Mouse (Mus musculus) liver, adult 2 months (tissue): ENCODE measurements around the gene Noxo1.
"Not testable (repeated sequence)": the region's sequence is repeated elsewhere in the genome, so short reads cannot be mapped to it uniquely, and the experiment has no call there.

Experiments used
- CTCF ChIP-seq: fragments of 200-500 bp; IDR thresholded peaks from 2 replicates; pipeline ENCODE4 v1.5.1; 2011; ENCODE audit warnings: low read depth, low read length, control low read depth
- POLR2A ChIP-seq: fragments of 200-500 bp; IDR thresholded peaks from 2 replicates; pipeline ENCODE4 v1.6.1; 2011; ENCODE audit warnings: low read length, control low read depth; ENCODE audit not compliant: insufficient read depth; ENCODE audit errors: extremely low read depth

DNA sequence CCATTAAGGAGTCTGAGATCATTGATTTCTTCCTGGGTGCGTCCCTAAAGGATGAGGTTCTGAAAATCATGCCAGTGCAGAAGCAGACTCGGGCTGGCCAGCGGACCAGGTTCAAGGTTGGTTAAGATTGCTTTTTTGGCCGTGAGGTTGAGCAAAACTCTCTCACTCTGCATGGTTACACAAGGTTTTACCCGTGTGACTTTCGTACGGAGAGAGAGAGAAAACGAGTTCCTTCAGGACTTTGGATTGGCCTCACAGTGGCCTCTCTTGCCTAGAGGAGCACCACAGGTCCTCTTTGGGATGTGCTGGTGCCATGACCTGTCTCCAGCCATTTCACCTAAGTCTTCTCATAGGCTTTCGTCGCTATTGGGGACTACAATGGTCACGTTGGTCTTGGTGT lies 24.6 kb downstream of the Noxo1 start:
- TF ChIP-seq CTCF, POLR2A: not testable (repeated sequence)
